Mouse (Mus musculus) liver, postnatal 0 days (tissue): ENCODE data around the gene Rnaseh1.

ENCODE experiments used
- CTCF ChIP-seq: sonication (generic); IDR thresholded peaks from 2 replicates; pipeline ENCODE4 v1.5.1; 2016; ENCODE audit warnings: antibody characterized with exemption, low read depth
- EP300 ChIP-seq: IDR thresholded peaks from 2 replicates; pipeline ENCODE4 v1.6.1; 2016; ENCODE audit warnings: antibody characterized with exemption, low read depth, mild to moderate bottlenecking

GRCm38 (mm10) chr12:28622641-28623040 lies 26.8 kb upstream of the Rnaseh1 start:
- no peak for TF ChIP-seq CTCF
- no peak for TF ChIP-seq EP300
